Mouse (Mus musculus) C2C12 (cell line): ENCODE results near the gene Cpn1.

Source experiments
- CEBPB ChIP-seq: IDR thresholded peaks from one replicate; pipeline ENCODE4 v1.6.1; 2011; ENCODE audit warnings: low read depth, mild to moderate bottlenecking, control low read depth, moderate library complexity
- CTCF ChIP-seq: IDR thresholded peaks from one replicate; pipeline ENCODE4 v1.5.1; 2011; ENCODE audit not compliant: control insufficient read depth, insufficient read depth, insufficient read length
- FOSL1 ChIP-seq: IDR thresholded peaks from one replicate; pipeline ENCODE4 v1.8.0; 2011; ENCODE audit warnings: mild to moderate bottlenecking, low read length; ENCODE audit not compliant: poor library complexity, insufficient read depth, severe bottlenecking
- MAX ChIP-seq: IDR thresholded peaks from one replicate; pipeline ENCODE4 v1.6.1; 2011; ENCODE audit warnings: mild to moderate bottlenecking, control low read depth
- MYOD1 ChIP-seq: IDR thresholded peaks from one replicate; pipeline ENCODE4 v1.6.1; 2011; ENCODE audit warnings: low read depth; ENCODE audit not compliant: control insufficient read depth, insufficient read length
- MYOG ChIP-seq: IDR thresholded peaks from one replicate; pipeline ENCODE4 v1.6.1; 2011; ENCODE audit not compliant: control insufficient read depth, insufficient read length; ENCODE audit errors: extremely low read depth
- USF1 ChIP-seq: IDR thresholded peaks from one replicate; pipeline ENCODE4 v1.6.1; 2011; ENCODE audit warnings: low read depth, mild to moderate bottlenecking, control low read depth, moderate library complexity

- TF ChIP-seq CTCF (no peak), MAX (no peak), CEBPB (no peak), MYOD1 (no peak), FOSL1 (no peak), USF1 (no peak), MYOG (no peak)
Measured at GRCm38 (mm10) chr19:44030024-44030423, 43.7 kb upstream of the Cpn1 start.
